In genomic region chr7:142334246-142334645, GRCm38 (mm10) we compare ENCODE assay signal across 8 mouse cellular contexts. TPM values are rescaled to one million over a fixed set of nuclear protein-coding genes. Genes with fewer than 3 reads are reported as not detected.
DNase-seq lines count a peak whose midpoint lies in the region; ATAC-seq lines count a peak whose summit lies in the region.

No protein-coding gene starts in this region.

- DNase-seq in T-cell, adult 2 months (ENCODE audit: low spot score): peak; percentile 80
- peak; percentile 93 to 94 for DNase-seq in cerebellum, postnatal 36 days
- DNase-seq in gastrocnemius, adult 18-20 months (ENCODE audit: low spot score): peak; percentile 84
- DNase-seq in hindlimb bud, embryonic 11.5 days (ENCODE audit: extremely low spot score, low read depth, low spot score): peak; percentile 82
- peak; percentile 70 to 83 for DNase-seq in left cerebral cortex, adult 8-10 months (ENCODE audit: low spot score in 2 of 2)
- peak; percentile 77 for DNase-seq in right cerebral cortex, postnatal 25 days
- DNase-seq in urinary bladder, postnatal 36 days (ENCODE audit: low spot score in 2 of 2): peak; percentile 87

- peak; percentile 69 for ATAC-seq in megakaryocyte-erythroid progenitor cell, adult 5-6 weeks (replicated peaks; ENCODE audit: low FRiP score, low TSS enrichment, poor library complexity, severe bottlenecking)

RNA-seq across cellular contexts. Expression of gene Krtap5-4, which starts 30.9 kb away (rescaled TPM):
- not detected for total RNA-seq in gastrocnemius, adult 18-20 months (2021)
- not detected for total RNA-seq in left cerebral cortex, adult 8-10 months (2022)
- not detected in 2 replicates for total RNA-seq in megakaryocyte-erythroid progenitor cell, adult 5-6 weeks (2014; fragmentation: Nextera tagmentation)
- not detected in 2 replicates for total RNA-seq in megakaryocyte-erythroid progenitor cell, adult 5-6 weeks (2017)

RNA-seq across cellular contexts. Expression of gene Krtap5-1, which starts 37.3 kb away (rescaled TPM):
- total RNA-seq in gastrocnemius, adult 18-20 months (2021): not detected
- total RNA-seq in left cerebral cortex, adult 8-10 months (2022): not detected
- total RNA-seq in megakaryocyte-erythroid progenitor cell, adult 5-6 weeks (2014; fragmentation: Nextera tagmentation): not detected in 2 replicates
- not detected in 2 replicates for total RNA-seq in megakaryocyte-erythroid progenitor cell, adult 5-6 weeks (2017)

RNA-seq across cellular contexts. Expression of gene Ifitm10, which starts 39.3 kb away (rescaled TPM):
- 1 to 10 TPM; 3.2 to 5.0 TPM for total RNA-seq in gastrocnemius, adult 18-20 months (2021)
- 10 to 100 TPM; 30.9 to 34.5 (median 31.7) TPM for total RNA-seq in left cerebral cortex, adult 8-10 months (2022)
- total RNA-seq in megakaryocyte-erythroid progenitor cell, adult 5-6 weeks (2014; fragmentation: Nextera tagmentation): 2.3 TPM in 1 of 2 replicates, not detected in the other
- total RNA-seq in megakaryocyte-erythroid progenitor cell, adult 5-6 weeks (2017): not detected in 2 replicates

RNA-seq across cellular contexts. Expression of gene Gm49369, which starts 48.2 kb away (rescaled TPM):
- 1 to 10 TPM; 1.1 to 2.4 TPM for total RNA-seq in gastrocnemius, adult 18-20 months (2021)
- total RNA-seq in left cerebral cortex, adult 8-10 months (2022): 10 to 100 TPM in 2 of 4 experiments, 1 to 10 TPM in 1, not detected in 1; 2.2 to 24.0 (median 19.7) TPM
- total RNA-seq in megakaryocyte-erythroid progenitor cell, adult 5-6 weeks (2014; fragmentation: Nextera tagmentation): not detected in 2 replicates
- 32.8 TPM in 1 of 2 replicates, not detected in the other for total RNA-seq in megakaryocyte-erythroid progenitor cell, adult 5-6 weeks (2017)

RNA-seq across cellular contexts. Expression of gene Ctsd, which starts 53.6 kb away (rescaled TPM):
- total RNA-seq in gastrocnemius, adult 18-20 months (2021): 100 to 1,000 TPM; 445 to 450 TPM
- 1,000 to 10,000 TPM in 1 of 4 experiments, 100 to 1,000 TPM in 3; 328 to 1,203 (median 591) TPM for total RNA-seq in left cerebral cortex, adult 8-10 months (2022)
- total RNA-seq in megakaryocyte-erythroid progenitor cell, adult 5-6 weeks (2014; fragmentation: Nextera tagmentation): 129 and 174 TPM in 2 replicates
- total RNA-seq in megakaryocyte-erythroid progenitor cell, adult 5-6 weeks (2017): 136 and 174 TPM in 2 replicates

Comparison
In these comparisons a context has a peak if more than half of its experiments do, and no peak if none do; other contexts are left out.
1. Peak in every context shown above with its lines: DNase-seq and ATAC-seq.
2. RNA of gene Ifitm10, which starts 39.3 kb away (total RNA-seq): 30.9 to 34.5 TPM in left cerebral cortex, adult 8-10 months; 3.2 to 5.0 TPM in gastrocnemius, adult 18-20 months and 2.3 TPM in megakaryocyte-erythroid progenitor cell, adult 5-6 weeks; every median in the first group is over 4 times any median in the second.